22 mouse cellular contexts compared by ENCODE assay signal in the genomic region with DNA sequence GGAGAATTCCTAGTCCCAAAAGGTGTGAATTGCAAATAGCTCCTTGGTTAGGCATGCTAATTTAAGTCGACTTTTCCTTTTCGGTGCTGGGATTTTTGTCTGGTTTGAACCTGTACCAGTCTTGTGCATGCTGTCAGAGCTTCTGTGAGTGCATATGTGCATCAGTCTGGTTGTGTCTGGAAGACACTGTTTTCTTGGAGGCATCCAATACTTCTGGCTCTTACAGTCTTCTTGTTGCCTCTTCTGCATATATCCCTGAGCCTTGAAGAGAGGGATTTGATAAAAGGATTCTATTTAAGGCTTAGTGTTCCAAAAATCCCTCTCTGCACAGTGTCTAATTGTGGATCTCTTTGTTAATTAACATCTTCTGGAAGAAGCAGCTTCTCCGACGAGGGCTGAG. TPM values are rescaled to one million over a fixed set of nuclear protein-coding genes. Genes with fewer than 3 reads are reported as not detected.
"Had no signal": no experiment of that assay in that cellular context is flagged by ENCODE, and none has a peak within 500 bp of the region (broad histone marks: within the 10 kb centered on the region; RNA-seq: fewer than 3 reads in every experiment).

No protein-coding gene starts in this region.

- DNase-seq: kidney, adult 11 months; kidney, adult 9 months; kidney, postnatal 36 days; liver, embryonic 13.5 days; liver, postnatal 0 days; lung, postnatal 14 days; right cerebral cortex, postnatal 14 days; thymus, postnatal 36 days had no signal

- H3K4me2 ChIP-seq: limb, embryonic 15.5 days; liver, embryonic 13.5 days; lung, embryonic 15.5 days; midbrain, embryonic 12.5 days; neural tube, embryonic 13.5 days; stomach, embryonic 15.5 days had no signal

- ATAC-seq: liver, postnatal 0 days; midbrain, embryonic 16.5 days had no signal

- H3K4me3 ChIP-seq: left cerebral cortex, adult 2 months; limb, embryonic 15.5 days; liver, embryonic 13.5 days; lung, embryonic 15.5 days; megakaryocyte, embryonic 14.5 days; midbrain, embryonic 12.5 days; neural tube, embryonic 13.5 days; stomach, embryonic 15.5 days had no signal

- H3K36me3 ChIP-seq: limb, embryonic 15.5 days; liver, embryonic 13.5 days; lung, embryonic 15.5 days; midbrain, embryonic 12.5 days; neural tube, embryonic 13.5 days; stomach, embryonic 15.5 days had no signal

- H3K27ac ChIP-seq: kidney, postnatal 0 days; left cerebral cortex, adult 2 months; limb, embryonic 15.5 days; liver, embryonic 13.5 days; lung, embryonic 15.5 days; macrophage; midbrain, embryonic 12.5 days; neural tube, embryonic 13.5 days; stomach, embryonic 15.5 days had no signal

- H3K9me3 ChIP-seq: limb, embryonic 15.5 days; liver, embryonic 13.5 days; lung, embryonic 15.5 days; midbrain, embryonic 12.5 days; neural tube, embryonic 13.5 days; stomach, embryonic 15.5 days had no signal

- H3K9ac ChIP-seq: limb, embryonic 15.5 days; liver, embryonic 13.5 days; liver, postnatal 0 days; lung, embryonic 15.5 days; midbrain, embryonic 12.5 days; neural tube, embryonic 13.5 days; stomach, embryonic 15.5 days had no signal

RNA-seq across cellular contexts. Expression of a gene that starts 5.2 kb away (rescaled TPM):
- total RNA-seq: left cerebral cortex, adult 2 months had no signal
- polyA plus RNA-seq: intestine, embryonic 14.5 days; kidney, postnatal 0 days; limb, embryonic 11.5 days; limb, embryonic 15.5 days; liver, embryonic 13.5 days; liver, postnatal 0 days; lung, embryonic 15.5 days; macrophage; spleen, adult 2 months; stomach, embryonic 15.5 days had no signal

RNA-seq across cellular contexts. Expression of a gene that starts 28.2 kb away (rescaled TPM):
- polyA plus RNA-seq: macrophage; spleen, adult 2 months had no signal

RNA-seq across cellular contexts. Expression of a gene that starts 39.1 kb away (rescaled TPM):
- total RNA-seq: left cerebral cortex, adult 2 months; left cerebral cortex, postnatal 25 days had no signal
- polyA plus RNA-seq: limb, embryonic 11.5 days; limb, embryonic 15.5 days; liver, embryonic 13.5 days; liver, postnatal 0 days; lung, embryonic 15.5 days; macrophage; midbrain, embryonic 12.5 days; midbrain, embryonic 16.5 days; neural tube, embryonic 13.5 days; spleen, adult 2 months had no signal
